Mouse (Mus musculus) ES-E14 (cell line): ENCODE measurements at regions not wholly inside any gene's neighbourhood (a gene's known extent, or its start where the extent isn't known, plus 50 kb on each side); places are given as distances from the start of the nearest gene placed in this dataset.

ENCODE experiments used
- ZC3H11A ChIP-seq: IDR thresholded peaks from 2 replicates; pipeline ENCODE4 v1.6.1; 2012; ENCODE audit warnings: low read depth, mild to moderate bottlenecking, inconsistent platforms, low read length, borderline replicate concordance
- ZNF384 ChIP-seq: IDR thresholded peaks from 2 replicates; pipeline ENCODE4 v1.6.1; 2012; ENCODE audit warnings: low read depth, low read length, inconsistent platforms

- TF ChIP-seq ZNF384 = peak; percentile 88
- no peak for TF ChIP-seq ZC3H11A
These were observed 164.3 kb downstream of the Faxc start for GRCm38 (mm10) chr4:22095257-22096031.
